ENCODE assay signal across 19 mouse cellular contexts in the genomic region with DNA sequence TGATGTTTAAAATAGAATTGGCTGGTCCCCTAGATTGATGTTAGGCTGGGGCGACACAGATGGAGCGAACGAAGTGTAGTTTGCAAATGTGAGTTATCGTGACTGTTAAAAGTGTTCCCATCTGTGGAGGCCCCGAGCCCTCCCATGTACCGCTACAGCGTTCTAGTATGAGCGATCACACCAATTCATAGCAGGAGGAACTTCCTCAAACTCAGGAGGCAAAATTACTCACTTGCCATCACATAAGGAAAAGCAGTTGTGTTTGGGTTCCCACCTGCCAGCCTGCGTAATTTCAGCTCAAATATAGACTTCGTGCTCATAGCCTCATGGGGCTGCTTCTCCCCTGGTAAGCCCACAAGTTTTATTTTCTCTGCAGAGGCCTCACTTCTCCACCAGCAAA.
A peak's percentile ranks its signal among the peaks of the same experiment; 100 is the strongest.
DNase-seq lines count a peak whose midpoint lies in the region; ATAC-seq and TF ChIP-seq lines count a peak whose summit lies in the region.
"Had no signal": no experiment of that assay in that cellular context is flagged by ENCODE, and none has a peak within 500 bp of the region (broad histone marks: within the 10 kb centered on the region; RNA-seq: fewer than 3 reads in every experiment).

No protein-coding gene starts in this region.

- H3K4me3 ChIP-seq in forebrain, postnatal 0 days (ENCODE audit: low read depth, low read length): no peak overlapping the region
- H3K4me3 ChIP-seq in forebrain, embryonic 12.5 days (replicated peaks): no peak overlapping the region
- H3K4me3 ChIP-seq in forebrain, embryonic 16.5 days (replicated peaks; ENCODE audit: low read length): no peak overlapping the region
- H3K4me3 ChIP-seq: embryonic facial prominence, embryonic 10.5 days; hindbrain, embryonic 13.5 days; lung, embryonic 15.5 days; neural tube, embryonic 13.5 days had no signal

- H3K4me2 ChIP-seq in forebrain, postnatal 0 days (ENCODE audit: low read depth): no peak overlapping the region
- no peak overlapping the region for H3K4me2 ChIP-seq in forebrain, embryonic 12.5 days
- no peak overlapping the region for H3K4me2 ChIP-seq in forebrain, embryonic 16.5 days (ENCODE audit: low read length)
- H3K4me2 ChIP-seq: hindbrain, embryonic 13.5 days; lung, embryonic 15.5 days; neural tube, embryonic 13.5 days had no signal

- H3K9ac ChIP-seq in forebrain, postnatal 0 days: no peak overlapping the region
- H3K9ac ChIP-seq in forebrain, embryonic 12.5 days: no peak overlapping the region
- no peak overlapping the region for H3K9ac ChIP-seq in forebrain, embryonic 16.5 days (replicated peaks; ENCODE audit: low read depth, low read length)
- H3K9ac ChIP-seq: hindbrain, embryonic 13.5 days; lung, embryonic 15.5 days; neural tube, embryonic 13.5 days had no signal

- TF ChIP-seq CTCF in forebrain, postnatal 0 days (IDR thresholded peaks at IDR 0.05; ENCODE audit: low read depth): no peak

- H3K4me1 ChIP-seq in forebrain, postnatal 0 days (ENCODE audit: insufficient read depth): no peaks in the 10 kb centered on the region
- H3K4me1 ChIP-seq in forebrain, embryonic 12.5 days: no peaks in the 10 kb centered on the region
- H3K4me1 ChIP-seq in forebrain, embryonic 16.5 days (replicated peaks; ENCODE audit: control insufficient read depth, insufficient read depth, low read length): no peaks in the 10 kb centered on the region
- H3K4me1 ChIP-seq: embryonic facial prominence, embryonic 10.5 days; hindbrain, embryonic 13.5 days; lung, embryonic 15.5 days; neural tube, embryonic 13.5 days had no signal

- H3K27ac ChIP-seq in forebrain, postnatal 0 days (ENCODE audit: low read depth, low read length): no peak overlapping the region
- no peak overlapping the region for H3K27ac ChIP-seq in forebrain, embryonic 12.5 days
- no peak overlapping the region for H3K27ac ChIP-seq in forebrain, embryonic 16.5 days (ENCODE audit: low read length)
- H3K27ac ChIP-seq: embryonic facial prominence, embryonic 10.5 days; hindbrain, embryonic 13.5 days; lung, embryonic 15.5 days; neural tube, embryonic 13.5 days had no signal

- no peaks in the 10 kb centered on the region for H3K9me3 ChIP-seq in forebrain, postnatal 0 days (ENCODE audit: low read length)
- H3K9me3 ChIP-seq in forebrain, embryonic 12.5 days: no peaks in the 10 kb centered on the region
- no peaks in the 10 kb centered on the region for H3K9me3 ChIP-seq in forebrain, embryonic 16.5 days (ENCODE audit: control insufficient read depth, low read length)
- H3K9me3 ChIP-seq: embryonic facial prominence, embryonic 10.5 days; hindbrain, embryonic 13.5 days; lung, embryonic 15.5 days; neural tube, embryonic 13.5 days had no signal

- DNase-seq in forebrain, postnatal 0 days: peak; percentile 54
- peak; percentile 11 to 29 for DNase-seq in layer of hippocampus, postnatal 10 days (ENCODE audit: low spot score in 2 of 2)
- DNase-seq in left cerebral cortex, postnatal 14 days (ENCODE audit: low spot score in 2 of 2): peak; percentile 74 to 89
- DNase-seq in right cerebral cortex, postnatal 4 days: peak; percentile 11
- DNase-seq in kidney, adult 18-20 months: no peak
- DNase-seq: adrenal gland, postnatal 14 days; cerebellum, postnatal 14 days; gastrocnemius, postnatal 14 days; heart, postnatal 10 days; kidney, postnatal 4 days had no signal

- ATAC-seq in forebrain, postnatal 0 days: peak; percentile 84
- ATAC-seq in forebrain, embryonic 12.5 days (ENCODE audit: low FRiP score): no peak
- ATAC-seq in CD4-positive, CD25-positive, alpha-beta regulatory T cell, adult 4 months: no peak
- no peak for ATAC-seq in forebrain, embryonic 16.5 days
- ATAC-seq: intestine, embryonic 16.5 days had no signal

- H3K36me3 ChIP-seq in forebrain, postnatal 0 days (ENCODE audit: insufficient read depth): no peaks in the 10 kb centered on the region
- no peaks in the 10 kb centered on the region for H3K36me3 ChIP-seq in forebrain, embryonic 12.5 days (replicated peaks)
- H3K36me3 ChIP-seq in forebrain, embryonic 16.5 days (ENCODE audit: control insufficient read depth, insufficient read depth): no peaks in the 10 kb centered on the region
- H3K36me3 ChIP-seq: embryonic facial prominence, embryonic 10.5 days; hindbrain, embryonic 13.5 days; lung, embryonic 15.5 days; neural tube, embryonic 13.5 days had no signal

- intact Hi-C loops in left cerebral cortex, postnatal 14 days (cut with DNase I): loop anchor here (10.0 kb wide), 3 partner anchors 257 to 1243 kb away; a partner anchor contains a TSS

- no peaks in the 10 kb centered on the region for H3K27me3 ChIP-seq in forebrain, postnatal 0 days (ENCODE audit: insufficient read depth, low read length)
- H3K27me3 ChIP-seq in forebrain, embryonic 12.5 days: no peaks in the 10 kb centered on the region
- no peaks in the 10 kb centered on the region for H3K27me3 ChIP-seq in forebrain, embryonic 16.5 days (replicated peaks; ENCODE audit: control insufficient read depth, insufficient read depth, low read length)
- H3K27me3 ChIP-seq: CH12.LX; hindbrain, embryonic 13.5 days; lung, embryonic 15.5 days; neural tube, embryonic 13.5 days had no signal

- WGBS in forebrain, postnatal 0 days: 76% methylated on average over 10 of the region's 10 CpGs
- WGBS in forebrain, embryonic 12.5 days: 97% methylated on average over 10 of the region's 10 CpGs
- WGBS in forebrain, embryonic 16.5 days: 93% methylated on average over 10 of the region's 10 CpGs
